Mouse (Mus musculus) stomach, postnatal 0 days (tissue): ENCODE data around the gene Cisd2. TPM values are rescaled to one million over a fixed set of nuclear protein-coding genes. Genes with fewer than 3 reads are reported as not detected.
A peak's percentile ranks its signal among the peaks of the same experiment; 100 is the strongest.

Source experiments
- ATAC-seq: fragments of 200-750 bp; cut with Nextera tagmentation; 2 replicates; pipeline ENCODE4 v1.8.0; 2017; ENCODE audit not compliant: low FRiP score, low TSS enrichment
- DNase-seq: peaks from one replicate; pipeline ENCODE4 v3.0.0-alpha.2; 2016; ENCODE audit warnings: low spot score
- H3K27ac ChIP-seq: fragments of 300-500 bp; sonication (generic); replicated peaks from 2 replicates; pipeline ENCODE4 v1.5.1; 2014; ENCODE audit warnings: mild to moderate bottlenecking, control low read depth
- H3K27me3 ChIP-seq: fragments of 300-500 bp; sonication (generic); 2 replicates; pipeline ENCODE4 v1.6.1; 2014; ENCODE audit warnings: low read length; ENCODE audit not compliant: control insufficient read depth, insufficient read depth
- H3K36me3 ChIP-seq: fragments of 300-500 bp; sonication (generic); 2 replicates; pipeline ENCODE4 v1.6.1; 2014; ENCODE audit warnings: low read length, mixed read lengths; ENCODE audit not compliant: control insufficient read depth, insufficient read depth
- H3K4me1 ChIP-seq: fragments of 300-500 bp; sonication (generic); replicated peaks from 2 replicates; pipeline ENCODE4 v1.6.1; 2014; ENCODE audit warnings: antibody characterized with exemption; ENCODE audit not compliant: control insufficient read depth, insufficient read depth
- H3K4me2 ChIP-seq: fragments of 300-500 bp; sonication (generic); replicated peaks from 2 replicates; pipeline ENCODE4 v1.6.1; 2014; ENCODE audit warnings: low read depth, mild to moderate bottlenecking, control low read depth, moderate library complexity
- H3K4me3 ChIP-seq: fragments of 300-500 bp; sonication (generic); 2 replicates; pipeline ENCODE4 v1.5.1; 2014; ENCODE audit warnings: low read depth, low read length, control low read depth
- H3K9ac ChIP-seq: fragments of 300-500 bp; sonication (generic); 2 replicates; pipeline ENCODE4 v1.6.1; 2014; ENCODE audit warnings: mild to moderate bottlenecking, low read length, control low read depth, mixed read lengths
- H3K9me3 ChIP-seq: fragments of 300-500 bp; sonication (generic); 2 replicates; pipeline ENCODE4 v1.6.1; 2016; ENCODE audit warnings: low read length; ENCODE audit not compliant: control insufficient read depth
- CTCF ChIP-seq: IDR thresholded peaks from 2 replicates; pipeline ENCODE4 v1.5.1; 2016; ENCODE audit warnings: antibody characterized with exemption, low read depth, mild to moderate bottlenecking, moderate library complexity
- EP300 ChIP-seq: optimal IDR thresholded peaks from 2 replicates; pipeline ENCODE3; 2016; ENCODE audit warnings: antibody characterized with exemption
- WGBS: fragments of 180-500 bp; shearing (Covaris S2); extraction: QIAGEN DNeasy Blood & Tissue Kit; methylation state at CpG from one replicate; pipeline ENCODE4 v1.1.7; 2014; 5-methylcytosine and 5-hydroxymethylcytosine counted together
- polyA plus RNA-seq: library from polyadenylated mRNA; unstranded; fragments of >200 nt; fragmentation: Nextera tagmentation; extraction: Ambion mirVana; gene quantifications from 2 replicates; pipeline ENCODE4 v1.2.1, GENCODE M21; 2015

The Cisd2 gene
- polyA plus RNA-seq, 1 experiment from 2014 or later: 34.2 TPM

- under 1% methylated on average over 52 of the region's 56 CpGs for WGBS
- Histone ChIP-seq H3K36me3 (no peaks in the 10 kb centered on the region), H3K9me3 (no peaks in the 10 kb centered on the region), H3K4me1 (no peaks in the 10 kb centered on the region), H3K9ac (peak within 1 kb of the TSS; percentile 97), H3K4me2 (peak within 1 kb of the TSS; percentile 61), H3K4me3 (peak within 1 kb of the TSS; percentile 85), H3K27ac (peak within 1 kb of the TSS; percentile 100), H3K27me3 (no peaks in the 10 kb centered on the region)
- peak; percentile 100 for DNase-seq
- TF ChIP-seq EP300 (peak; percentile 100), CTCF (no peak)
- peak; percentile 94 for ATAC-seq
Measured at GRCm38 (mm10) chr3:135437758-135438495, 14.2 kb upstream of the Cisd2 start, which contains the start of gene Ube2d3. Gene Ube2d3, plus strand, starts transcription at chr3:135438149.

- H3K9ac ChIP-seq: peak overlapping the region; percentile 56
- DNase-seq (no peak), ATAC-seq (no peak)
- WGBS: 37% methylated on average over 14 of the region's 14 CpGs
- H3K4me3 ChIP-seq: peak overlapping the region; percentile 85
- no peaks in the 10 kb centered on the region for H3K36me3 ChIP-seq
- no peaks in the 10 kb centered on the region for H3K4me1 ChIP-seq
- H3K4me2 ChIP-seq: peak overlapping the region; percentile 61
- no peak for TF ChIP-seq EP300
- TF ChIP-seq CTCF: no peak
- H3K27ac ChIP-seq: peak overlapping the region; percentile 77
- H3K27me3 ChIP-seq: no peaks in the 10 kb centered on the region
- H3K9me3 ChIP-seq: no peaks in the 10 kb centered on the region
Measured at GRCm38 (mm10) chr3:135436901-135437616, 13.3 kb upstream of the Cisd2 start.

- TF ChIP-seq CTCF: 0 out of 2 replicates have a peak, but pooled peaks have one; percentile 7
- TF ChIP-seq EP300: no peak
- peak overlapping the region; percentile 79 for H3K9ac ChIP-seq
- peak overlapping the region; percentile 71 for H3K4me2 ChIP-seq
- WGBS: under 1% methylated on average over 91 of the region's 103 CpGs
- H3K36me3 ChIP-seq: no peaks in the 10 kb centered on the region
- no peaks in the 10 kb centered on the region for H3K4me1 ChIP-seq
- ATAC-seq: peak; percentile 98
- peak overlapping the region; percentile 95 for H3K27ac ChIP-seq
- peak; percentile 88 for DNase-seq
- no peaks in the 10 kb centered on the region for H3K9me3 ChIP-seq
- peak overlapping the region; percentile 70 for H3K4me3 ChIP-seq
- no peaks in the 10 kb centered on the region for H3K27me3 ChIP-seq
Measured at GRCm38 (mm10) chr3:135422856-135423607, 693 bp downstream of the Cisd2 start.

- ATAC-seq: no peak
- Histone ChIP-seq H3K27me3 (no peaks in the 10 kb centered on the region), H3K9me3 (no peaks in the 10 kb centered on the region), H3K36me3 (no peaks in the 10 kb centered on the region), H3K27ac (peak overlapping the region; percentile 95), H3K4me2 (peak overlapping the region; percentile 71), H3K9ac (peak overlapping the region; percentile 79), H3K4me1 (no peaks in the 10 kb centered on the region), H3K4me3 (peak overlapping the region; percentile 70)
- DNase-seq: no peak
- WGBS: 12% methylated on average over 8 of the region's 8 CpGs
- TF ChIP-seq EP300 (no peak), CTCF (no peak)
Measured at GRCm38 (mm10) chr3:135422232-135422855, 1.4 kb downstream of the Cisd2 start.

- Histone ChIP-seq H3K9ac (no peak overlapping the region), H3K9me3 (no peaks in the 10 kb centered on the region), H3K4me2 (no peak overlapping the region), H3K4me1 (no peaks in the 10 kb centered on the region), H3K4me3 (no peak overlapping the region), H3K27ac (no peak overlapping the region), H3K27me3 (no peaks in the 10 kb centered on the region), H3K36me3 (no peaks in the 10 kb centered on the region)
- DNase-seq (no peak), ATAC-seq (no peak)
- TF ChIP-seq CTCF (no peak), EP300 (no peak)
Measured at GRCm38 (mm10) chr3:135421310-135421594, 2.5 kb downstream of the Cisd2 start.
